Mouse (Mus musculus): ENCODE measurements around the gene Mta1.

DNA sequence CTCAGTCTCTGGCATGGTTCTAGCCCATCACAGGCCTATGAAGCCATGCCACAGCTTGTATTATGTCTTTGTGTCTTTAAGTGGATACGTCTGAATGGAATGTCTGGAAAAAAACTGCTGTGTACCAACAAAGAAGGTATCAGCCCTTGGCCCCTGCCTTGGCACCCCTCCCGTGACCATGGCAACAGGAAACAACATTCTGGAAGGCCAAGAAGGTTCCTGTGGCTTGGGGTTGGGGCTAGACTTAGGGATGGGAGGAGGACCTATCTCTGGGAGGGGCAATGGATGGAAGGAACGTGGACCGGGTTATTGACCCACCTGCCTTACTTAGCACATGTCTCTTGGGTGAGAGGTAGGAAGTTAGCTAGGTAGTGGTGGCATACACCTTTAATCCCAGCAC lies 51.3 kb downstream of the Mta1 start:
- TF ChIP-seq CTCF (IDR thresholded peaks at IDR 0.05; ENCODE audit: low read depth, low read length): no peak
- TF ChIP-seq POLR2A (IDR thresholded peaks at IDR 0.05; ENCODE audit: insufficient read depth, low read length): no peak
- no peak for TF ChIP-seq EP300 (IDR thresholded peaks at IDR 0.05; ENCODE audit: insufficient read depth, low read depth, low read length)
